Mouse (Mus musculus) lung, embryonic 16.5 days (tissue): ENCODE measurements at regions not wholly inside any gene's neighbourhood (a gene's known extent, or its start where the extent isn't known, plus 50 kb on each side); places are given as distances from the start of the nearest gene placed in this dataset.

Experiments
- ATAC-seq: fragments of 200-750 bp; cut with Nextera tagmentation; 2 replicates; pipeline ENCODE4 v1.8.0; 2017; ENCODE audit warnings: low read depth, mild to moderate bottlenecking, moderate library complexity
- H3K27ac ChIP-seq: fragments of 300-500 bp; sonication (generic); 2 replicates; pipeline ENCODE4 v1.5.1; 2014; ENCODE audit warnings: mild to moderate bottlenecking, control low read depth, low read length
- H3K27me3 ChIP-seq: fragments of 300-500 bp; sonication (generic); 2 replicates; pipeline ENCODE4 v1.6.1; 2014; ENCODE audit warnings: low read depth, low read length, mixed read lengths; ENCODE audit not compliant: control insufficient read depth, insufficient read depth
- H3K36me3 ChIP-seq: fragments of 300-500 bp; sonication (generic); 2 replicates; pipeline ENCODE4 v1.6.1; 2014; ENCODE audit warnings: low read length; ENCODE audit not compliant: control insufficient read depth, insufficient read depth
- H3K4me1 ChIP-seq: fragments of 300-500 bp; sonication (generic); replicated peaks from 2 replicates; pipeline ENCODE4 v1.6.1; 2014; ENCODE audit warnings: low read length, mixed read lengths; ENCODE audit not compliant: control insufficient read depth, insufficient read depth
- H3K4me2 ChIP-seq: fragments of 300-500 bp; sonication (generic); 2 replicates; pipeline ENCODE4 v1.6.1; 2014; ENCODE audit warnings: low read depth, low read length, control low read depth
- H3K4me3 ChIP-seq: fragments of 300-500 bp; sonication (generic); 2 replicates; pipeline ENCODE4 v1.5.1; 2014; ENCODE audit warnings: mild to moderate bottlenecking, low read length, control low read depth
- H3K9ac ChIP-seq: fragments of 300-500 bp; sonication (generic); 2 replicates; pipeline ENCODE4 v1.6.1; 2014; ENCODE audit warnings: low read length, control low read depth
- H3K9me3 ChIP-seq: fragments of 300-500 bp; sonication (generic); 2 replicates; pipeline ENCODE4 v1.6.1; 2016; ENCODE audit warnings: low read length; ENCODE audit not compliant: control insufficient read depth
- WGBS: fragments of 180-500 bp; shearing (Covaris S2); extraction: QIAGEN DNeasy Blood & Tissue Kit; methylation state at CpG from one replicate; pipeline ENCODE4 v1.1.7; 2014; 5-methylcytosine and 5-hydroxymethylcytosine counted together

DNA sequence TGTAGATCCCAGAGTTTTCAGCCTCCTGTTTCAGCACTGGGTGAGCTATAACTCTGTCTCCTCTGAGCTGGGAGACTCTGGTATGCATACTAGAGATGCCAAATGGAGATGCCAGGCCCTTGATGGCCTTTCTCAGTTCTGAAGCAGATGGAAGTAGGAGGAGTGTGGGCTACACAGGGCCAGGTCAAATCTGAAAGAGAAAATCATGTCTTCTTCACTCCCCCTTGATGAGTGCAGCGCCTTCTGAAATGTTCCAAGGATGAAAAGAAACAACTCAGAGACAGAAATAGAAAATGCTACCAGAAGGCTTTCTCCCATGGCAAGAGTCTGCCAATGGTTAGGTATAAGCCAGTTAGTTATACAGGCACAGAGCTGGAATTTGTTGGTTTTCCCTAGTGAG is 652.0 kb downstream of the Rnf144a start:
- WGBS, result 83% methylated on average over 1 of the region's 1 CpGs
- H3K9ac ChIP-seq, result no peak overlapping the region
- no peak for ATAC-seq
- no peaks in the 10 kb centered on the region for H3K36me3 ChIP-seq
- H3K27ac ChIP-seq, result no peak overlapping the region
- no peak overlapping the region for H3K4me3 ChIP-seq
- H3K4me1 ChIP-seq, result no peaks in the 10 kb centered on the region
- no peaks in the 10 kb centered on the region for H3K9me3 ChIP-seq
- H3K27me3 ChIP-seq, result no peaks in the 10 kb centered on the region
- no peak overlapping the region for H3K4me2 ChIP-seq

DNA sequence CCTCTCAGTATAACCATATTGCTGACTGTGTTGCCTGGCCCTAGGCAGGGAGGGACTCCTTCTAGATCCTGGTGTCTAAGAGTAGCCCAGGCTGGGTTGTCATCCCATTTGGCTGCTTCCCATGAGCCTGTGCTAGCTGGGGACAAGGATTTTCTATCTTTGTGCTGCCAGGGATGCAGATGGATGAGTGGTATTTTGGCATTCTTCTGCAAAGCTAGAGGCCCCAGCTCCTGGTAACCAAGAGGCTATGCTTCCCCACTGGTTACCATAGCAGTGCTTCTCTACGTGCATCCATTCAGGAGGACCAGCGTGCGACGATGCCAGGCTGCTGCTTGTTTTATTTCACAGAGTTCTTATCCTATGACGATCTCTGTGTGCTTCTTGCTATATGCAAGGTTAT is 658.0 kb downstream of the Rnf144a start:
- ATAC-seq, result no peak
- Histone ChIP-seq H3K27me3 (no peaks in the 10 kb centered on the region), H3K4me1 (no peaks in the 10 kb centered on the region), H3K36me3 (no peaks in the 10 kb centered on the region), H3K4me3 (no peak overlapping the region), H3K9me3 (no peaks in the 10 kb centered on the region), H3K9ac (no peak overlapping the region), H3K4me2 (no peak overlapping the region), H3K27ac (no peak overlapping the region)
- 75% methylated on average over 5 of the region's 5 CpGs for WGBS

DNA sequence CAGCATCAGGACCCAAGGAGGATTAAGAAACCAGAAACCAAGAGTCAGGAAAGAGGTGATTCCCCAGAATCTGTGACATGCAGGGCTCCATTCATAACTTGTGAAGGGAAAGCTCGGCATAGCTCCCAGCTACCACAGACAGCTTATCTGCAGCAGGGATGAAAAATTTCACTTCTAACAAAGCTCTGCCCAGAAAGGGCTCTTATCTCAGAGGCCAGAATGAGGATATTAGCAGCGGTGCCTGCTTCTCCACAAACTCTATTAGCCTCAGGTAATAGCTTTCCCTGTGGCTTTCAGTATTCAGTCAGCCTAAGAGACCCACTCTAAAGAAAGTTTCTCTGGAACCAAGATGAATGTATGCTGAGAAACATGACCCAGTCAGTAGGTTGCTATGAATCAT is 636.9 kb upstream of the Id2 start:
- WGBS, result 17% methylated on average over 2 of the region's 2 CpGs
- Histone ChIP-seq H3K4me2 (no peak overlapping the region), H3K36me3 (no peaks in the 10 kb centered on the region), H3K27me3 (no peaks in the 10 kb centered on the region), H3K9me3 (no peaks in the 10 kb centered on the region), H3K4me1 (no peaks in the 10 kb centered on the region), H3K27ac (no peak overlapping the region), H3K4me3 (no peak overlapping the region), H3K9ac (no peak overlapping the region)
- ATAC-seq, result no peak

DNA sequence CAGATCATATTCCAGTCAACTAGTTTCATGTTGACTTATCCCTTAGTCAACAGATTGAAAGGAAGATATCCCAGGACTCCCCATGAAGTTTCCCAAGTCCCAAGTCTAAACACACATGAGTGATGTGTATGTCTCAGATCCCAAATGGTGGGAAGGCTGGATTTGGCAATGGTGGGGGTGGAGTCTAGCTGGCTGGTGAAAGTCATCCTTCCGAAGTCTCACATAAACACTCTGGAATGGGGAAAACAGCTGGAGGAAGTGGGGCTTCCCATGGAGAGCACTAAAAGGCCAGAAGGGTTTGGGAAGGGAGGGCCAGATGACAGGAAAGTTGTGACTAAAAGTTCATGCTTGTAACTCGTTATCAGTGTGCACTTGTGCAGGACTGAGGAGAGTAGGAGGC is 628.8 kb upstream of the Id2 start:
- Histone ChIP-seq H3K4me2 (no peak overlapping the region), H3K36me3 (no peaks in the 10 kb centered on the region), H3K4me3 (no peak overlapping the region), H3K9me3 (no peaks in the 10 kb centered on the region), H3K9ac (no peak overlapping the region), H3K27me3 (no peaks in the 10 kb centered on the region), H3K4me1 (no peaks in the 10 kb centered on the region), H3K27ac (no peak overlapping the region)
- peak; percentile 64 for ATAC-seq
- WGBS, result 24% methylated on average over 2 of the region's 2 CpGs

DNA sequence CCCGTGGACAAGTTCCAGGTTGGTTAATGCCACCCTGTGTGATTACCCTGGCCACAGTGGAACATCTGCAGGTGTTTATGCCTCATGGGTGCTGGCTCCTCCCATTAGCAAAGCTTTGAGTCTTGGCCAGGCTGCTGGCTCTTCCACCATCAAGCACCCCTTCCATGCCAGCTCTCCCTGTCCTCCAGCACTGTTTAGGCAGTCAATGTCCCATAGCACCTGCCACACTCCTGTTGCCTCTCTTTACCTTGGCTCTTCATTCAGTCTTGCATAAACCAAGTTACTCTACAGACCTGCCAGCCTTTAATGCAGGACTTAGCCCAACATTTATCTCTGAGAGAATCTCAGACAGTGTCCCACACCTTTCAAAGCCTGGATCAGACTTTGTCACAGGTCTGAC is 614.2 kb upstream of the Id2 start:
- H3K27ac ChIP-seq, result no peak overlapping the region
- no peaks in the 10 kb centered on the region for H3K36me3 ChIP-seq
- no peaks in the 10 kb centered on the region for H3K4me1 ChIP-seq
- H3K9ac ChIP-seq, result no peak overlapping the region
- 92% methylated on average over 1 of the region's 1 CpGs for WGBS
- H3K4me3 ChIP-seq, result no peak overlapping the region
- no peaks in the 10 kb centered on the region for H3K9me3 ChIP-seq
- H3K27me3 ChIP-seq, result no peaks in the 10 kb centered on the region
- ATAC-seq, result no peak
- no peak overlapping the region for H3K4me2 ChIP-seq

DNA sequence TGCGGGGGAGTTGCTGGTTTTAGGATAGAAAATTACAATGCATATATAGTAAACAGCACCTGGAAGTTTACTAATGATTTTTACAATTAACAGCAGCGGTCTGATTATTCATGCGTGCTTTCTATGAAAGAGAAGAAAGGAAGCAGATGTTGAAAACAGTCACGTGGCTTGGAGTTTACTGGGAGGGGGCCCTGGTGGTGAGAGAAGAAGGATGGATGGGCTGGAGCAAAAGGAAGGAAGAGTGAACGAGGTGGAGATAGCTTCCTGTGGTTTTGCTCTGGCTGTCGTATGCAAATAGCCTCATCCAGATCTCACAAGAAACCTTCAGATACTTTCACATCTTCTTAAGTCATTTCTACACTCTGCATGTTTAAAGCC is 606.1 kb upstream of the Id2 start:
- Histone ChIP-seq H3K9ac (peak overlapping the region; percentile 1; the same call in 1 of the 2 replicates), H3K9me3 (no peaks in the 10 kb centered on the region), H3K36me3 (no peaks in the 10 kb centered on the region), H3K4me1 (no peaks in the 10 kb centered on the region), H3K27me3 (no peaks in the 10 kb centered on the region), H3K4me2 (peak overlapping the region; percentile 13), H3K27ac (no peak overlapping the region), H3K4me3 (no peak overlapping the region)
- ATAC-seq, result no peak
- 20% methylated on average over 6 of the region's 6 CpGs for WGBS

GRCm38 (mm10) chr12:25702176-25703022 is 605.5 kb upstream of the Id2 start:
- no peak overlapping the region for H3K27ac ChIP-seq
- H3K4me3 ChIP-seq, result 0 out of 2 replicates have a peak overlapping the region, but pooled peaks have one; percentile 2
- no peaks in the 10 kb centered on the region for H3K36me3 ChIP-seq
- H3K27me3 ChIP-seq, result no peaks in the 10 kb centered on the region
- peak overlapping the region; percentile 1; the same call in 1 of the 2 replicates for H3K9ac ChIP-seq
- WGBS, result 22% methylated on average over 21 of the region's 21 CpGs
- no peaks in the 10 kb centered on the region for H3K4me1 ChIP-seq
- no peaks in the 10 kb centered on the region for H3K9me3 ChIP-seq
- ATAC-seq, result no peak
- H3K4me2 ChIP-seq, result peak overlapping the region; percentile 13

DNA sequence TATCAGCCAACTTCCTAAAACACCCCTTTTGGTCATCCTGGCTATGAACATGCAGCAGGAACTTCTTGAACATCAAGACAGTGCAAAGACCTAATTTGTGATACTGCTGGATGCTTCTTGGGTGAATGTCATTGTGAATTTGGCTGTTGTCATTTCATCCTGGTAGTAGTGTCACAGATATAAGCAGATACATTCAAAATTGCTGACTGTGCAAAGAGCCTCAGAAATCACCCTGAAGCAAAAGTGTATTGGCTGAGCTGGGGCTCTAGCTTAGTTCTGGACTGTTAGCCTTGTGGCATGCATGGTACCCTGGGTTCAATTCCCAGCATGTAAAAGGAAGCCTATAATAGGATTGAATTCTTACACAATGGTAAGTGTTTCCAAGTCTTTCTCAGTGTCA is 590.1 kb upstream of the Id2 start:
- Histone ChIP-seq H3K27me3 (no peaks in the 10 kb centered on the region), H3K4me1 (no peaks in the 10 kb centered on the region), H3K27ac (no peak overlapping the region), H3K9ac (no peak overlapping the region), H3K36me3 (no peaks in the 10 kb centered on the region), H3K4me3 (no peak overlapping the region), H3K9me3 (no peaks in the 10 kb centered on the region), H3K4me2 (no peak overlapping the region)
- no peak for ATAC-seq

- H3K27me3 ChIP-seq, result no peaks in the 10 kb centered on the region
- WGBS, result 71% methylated on average over 11 of the region's 11 CpGs
- ATAC-seq, result no peak
Measured at GRCm38 (mm10) chr12:25676631-25677030, 579.7 kb upstream of the Id2 start.

More at GRCm38 (mm10) chr12:25676631-25677030, 579.7 kb upstream of the Id2 start:
- Histone ChIP-seq H3K9ac (no peak overlapping the region), H3K4me3 (no peak overlapping the region), H3K4me2 (no peak overlapping the region), H3K27ac (no peak overlapping the region), H3K9me3 (no peaks in the 10 kb centered on the region), H3K36me3 (no peaks in the 10 kb centered on the region), H3K4me1 (no peaks in the 10 kb centered on the region)
